Mouse (Mus musculus) stomach, postnatal 0 days (tissue): ENCODE results near the gene Pcdh7. TPM values are rescaled to one million over a fixed set of nuclear protein-coding genes. Genes with fewer than 3 reads are reported as not detected.

Source experiments
- ATAC-seq: fragments of 200-750 bp; cut with Nextera tagmentation; 2 replicates; pipeline ENCODE4 v1.8.0; 2017; ENCODE audit not compliant: low FRiP score, low TSS enrichment
- DNase-seq: peaks from one replicate; pipeline ENCODE4 v3.0.0-alpha.2; 2016; ENCODE audit warnings: low spot score
- H3K27ac ChIP-seq: fragments of 300-500 bp; sonication (generic); replicated peaks from 2 replicates; pipeline ENCODE4 v1.5.1; 2014; ENCODE audit warnings: mild to moderate bottlenecking, control low read depth
- H3K27me3 ChIP-seq: fragments of 300-500 bp; sonication (generic); 2 replicates; pipeline ENCODE4 v1.6.1; 2014; ENCODE audit warnings: low read length; ENCODE audit not compliant: control insufficient read depth, insufficient read depth
- H3K36me3 ChIP-seq: fragments of 300-500 bp; sonication (generic); 2 replicates; pipeline ENCODE4 v1.6.1; 2014; ENCODE audit warnings: low read length, mixed read lengths; ENCODE audit not compliant: control insufficient read depth, insufficient read depth
- H3K4me1 ChIP-seq: fragments of 300-500 bp; sonication (generic); replicated peaks from 2 replicates; pipeline ENCODE4 v1.6.1; 2014; ENCODE audit warnings: antibody characterized with exemption; ENCODE audit not compliant: control insufficient read depth, insufficient read depth
- H3K4me2 ChIP-seq: fragments of 300-500 bp; sonication (generic); replicated peaks from 2 replicates; pipeline ENCODE4 v1.6.1; 2014; ENCODE audit warnings: low read depth, mild to moderate bottlenecking, control low read depth, moderate library complexity
- H3K4me3 ChIP-seq: fragments of 300-500 bp; sonication (generic); 2 replicates; pipeline ENCODE4 v1.5.1; 2014; ENCODE audit warnings: low read depth, low read length, control low read depth
- H3K9ac ChIP-seq: fragments of 300-500 bp; sonication (generic); 2 replicates; pipeline ENCODE4 v1.6.1; 2014; ENCODE audit warnings: mild to moderate bottlenecking, low read length, control low read depth, mixed read lengths
- H3K9me3 ChIP-seq: fragments of 300-500 bp; sonication (generic); 2 replicates; pipeline ENCODE4 v1.6.1; 2016; ENCODE audit warnings: low read length; ENCODE audit not compliant: control insufficient read depth
- CTCF ChIP-seq: IDR thresholded peaks from 2 replicates; pipeline ENCODE4 v1.5.1; 2016; ENCODE audit warnings: antibody characterized with exemption, low read depth, mild to moderate bottlenecking, moderate library complexity
- EP300 ChIP-seq: optimal IDR thresholded peaks from 2 replicates; pipeline ENCODE3; 2016; ENCODE audit warnings: antibody characterized with exemption
- WGBS: fragments of 180-500 bp; shearing (Covaris S2); extraction: QIAGEN DNeasy Blood & Tissue Kit; methylation state at CpG from one replicate; pipeline ENCODE4 v1.1.7; 2014; 5-methylcytosine and 5-hydroxymethylcytosine counted together
- polyA plus RNA-seq: library from polyadenylated mRNA; unstranded; fragments of >200 nt; fragmentation: Nextera tagmentation; extraction: Ambion mirVana; gene quantifications from 2 replicates; pipeline ENCODE4 v1.2.1, GENCODE M21; 2015

Pcdh7 gene
- polyA plus RNA-seq, 1 experiment from 2014 or later: 6.4 TPM

DNA sequence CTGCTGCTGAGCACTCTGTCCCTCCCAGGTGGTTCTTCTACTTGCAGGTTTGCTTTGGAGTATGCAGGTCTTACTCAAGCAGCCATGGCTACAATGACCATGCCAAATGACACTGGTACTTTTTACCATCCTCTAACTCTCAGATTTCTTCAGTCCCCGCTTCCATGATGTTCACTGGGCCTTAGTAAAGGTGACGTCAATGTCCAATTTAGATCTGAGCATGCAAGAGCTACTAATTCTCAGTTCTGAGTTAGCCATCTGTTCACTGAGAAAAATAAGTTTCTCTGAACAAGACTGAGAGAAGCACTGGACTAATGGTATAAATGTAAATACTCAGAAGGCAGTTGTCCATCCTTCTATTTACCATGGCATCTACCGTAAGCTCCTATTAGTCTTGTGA lies 457.8 kb downstream of the Pcdh7 start:
- TF ChIP-seq EP300: no peak
- TF ChIP-seq CTCF: no peak
- Histone ChIP-seq H3K9ac (no peak overlapping the region), H3K9me3 (no peaks in the 10 kb centered on the region), H3K4me2 (no peak overlapping the region), H3K27me3 (no peaks in the 10 kb centered on the region), H3K27ac (no peak overlapping the region), H3K4me1 (no peaks in the 10 kb centered on the region), H3K36me3 (no peaks in the 10 kb centered on the region), H3K4me3 (no peak overlapping the region)
- ATAC-seq (no peak), DNase-seq (no peak)
- WGBS: 96% methylated on average over 3 of the region's 3 CpGs
